Mouse (Mus musculus): ENCODE data around the gene Itgb7.
A peak's percentile ranks its signal among the peaks of the same experiment; 100 is the strongest.
"Not testable (repeated sequence)": the region's sequence is repeated elsewhere in the genome, so short reads cannot be mapped to it uniquely, and the experiment has no call there.

Gene Itgb7

GRCm38 (mm10) chr15:102225619-102226018 lies 6.1 kb downstream of the Itgb7 start:
- not testable (repeated sequence) for DNase-seq (ENCODE audit: low spot score in 2 of 2)

- peak; percentile 66 to 71 for DNase-seq (ENCODE audit: low spot score in 2 of 2)
Measured at GRCm38 (mm10) chr15:102224992-102225617, 6.6 kb downstream of the Itgb7 start.

GRCm38 (mm10) chr15:102224186-102224991 lies 7.4 kb downstream of the Itgb7 start:
- peak; percentile 85 to 91 for DNase-seq (ENCODE audit: low spot score in 2 of 2)

- DNase-seq (ENCODE audit: low spot score in 2 of 2) = no peak
Measured at GRCm38 (mm10) chr15:102222386-102222785, 9.4 kb downstream of the Itgb7 start.

- DNase-seq (ENCODE audit: low spot score in 2 of 2) = no peak
Measured at GRCm38 (mm10) chr15:102217325-102217724, 14.4 kb downstream of the Itgb7 start.

GRCm38 (mm10) chr15:102216459-102217228 lies 15.1 kb downstream of the Itgb7 start:
- DNase-seq (ENCODE audit: low spot score in 2 of 2) = no peak

- no peak for DNase-seq (ENCODE audit: low spot score in 2 of 2)
Measured at GRCm38 (mm10) chr15:102215624-102216023, 16.1 kb downstream of the Itgb7 start.

GRCm38 (mm10) chr15:102214132-102214531 lies 17.6 kb downstream of the Itgb7 start:
- no peak for DNase-seq (ENCODE audit: low spot score in 2 of 2)

- DNase-seq (ENCODE audit: low spot score in 2 of 2) = no peak
Measured at GRCm38 (mm10) chr15:102211895-102212294, 19.8 kb downstream of the Itgb7 start.

- no peak for DNase-seq (ENCODE audit: low spot score in 2 of 2)
Measured at GRCm38 (mm10) chr15:102210816-102211215, 20.9 kb downstream of the Itgb7 start.

GRCm38 (mm10) chr15:102209114-102209513 lies 22.6 kb downstream of the Itgb7 start:
- no peak for DNase-seq (ENCODE audit: low spot score in 2 of 2)

GRCm38 (mm10) chr15:102208092-102208561 lies 23.6 kb downstream of the Itgb7 start:
- DNase-seq (ENCODE audit: low spot score in 2 of 2) = no peak

GRCm38 (mm10) chr15:102207351-102207750 lies 24.4 kb downstream of the Itgb7 start:
- DNase-seq (ENCODE audit: low spot score in 2 of 2) = no peak

GRCm38 (mm10) chr15:102205779-102206178 lies 26.0 kb downstream of the Itgb7 start:
- DNase-seq (ENCODE audit: low spot score in 2 of 2) = no peak

GRCm38 (mm10) chr15:102204674-102205505 lies 26.9 kb downstream of the Itgb7 start, which contains the start of gene Csad:
Csad (minus strand) TSS chr15:102204724.
- DNase-seq (ENCODE audit: low spot score in 2 of 2) = no peak

- peak; percentile 66 to 70 for DNase-seq (ENCODE audit: low spot score in 2 of 2)
Measured at GRCm38 (mm10) chr15:102203835-102204381, 27.8 kb downstream of the Itgb7 start.

- peak; percentile 97 for DNase-seq (ENCODE audit: low spot score in 2 of 2)
Measured at GRCm38 (mm10) chr15:102202971-102203834, 28.5 kb downstream of the Itgb7 start, which contains the start of gene Zfp740. Zfp740 (plus strand) TSS chr15:102203249.

- no peak for DNase-seq (ENCODE audit: low spot score in 2 of 2)
Measured at GRCm38 (mm10) chr15:102198841-102199240, 32.9 kb downstream of the Itgb7 start.

- no peak for DNase-seq (ENCODE audit: low spot score in 2 of 2)
Measured at GRCm38 (mm10) chr15:102195373-102195772, 36.4 kb downstream of the Itgb7 start.

GRCm38 (mm10) chr15:102194439-102194838 lies 37.3 kb downstream of the Itgb7 start:
- no peak for DNase-seq (ENCODE audit: low spot score in 2 of 2)

All from thymus, postnatal 10 days (tissue).